Mouse (Mus musculus) liver, embryonic 14.5 days (tissue): ENCODE data around the gene Krt26. TPM values are rescaled to one million over a fixed set of nuclear protein-coding genes. Genes with fewer than 3 reads are reported as not detected.

Experiments used
- ATAC-seq: fragments of 200-750 bp; cut with Nextera tagmentation; 2 replicates; pipeline ENCODE4 v1.8.0; 2017; ENCODE audit warnings: moderate number of reproducible peaks, mild to moderate bottlenecking, moderate library complexity; ENCODE audit not compliant: insufficient read depth
- DNase-seq, 3 experiments: peaks; one replicate each; pipeline ENCODE4 v3.0.0-alpha.2; 2012 to 2013; ENCODE audit warnings: low read depth in 3 of 3, low spot score in 3 of 3
- H3K27ac ChIP-seq: fragments of 300-500 bp; sonication (generic); 2 replicates; pipeline ENCODE4 v1.5.1; 2014; ENCODE audit warnings: moderate library complexity, mild to moderate bottlenecking, control low read depth, inconsistent platforms
- H3K27me3 ChIP-seq: fragments of 300-500 bp; sonication (generic); 2 replicates; pipeline ENCODE4 v1.6.1; 2014; ENCODE audit warnings: mild to moderate bottlenecking, low read length, moderate library complexity; ENCODE audit not compliant: control insufficient read depth, insufficient read depth
- H3K36me3 ChIP-seq: fragments of 300-500 bp; sonication (generic); replicated peaks from 2 replicates; pipeline ENCODE4 v1.6.1; 2014; ENCODE audit warnings: low read depth; ENCODE audit not compliant: control insufficient read depth, insufficient read depth
- H3K4me1 ChIP-seq, 2 experiments: fragments of 200-500 bp in 1 of 2; fragments of 300-500 bp in 1 of 2; sonication (generic) in 1 of 2; replicated peaks; 2 replicates each; pipeline ENCODE4 v1.6.1; 2012 to 2014; ENCODE audit warnings: antibody characterized with exemption in 1 of 2, inconsistent platforms in 1 of 2, low read length in 1 of 2; ENCODE audit not compliant: control insufficient read depth in 2 of 2, insufficient read depth in 2 of 2
- H3K4me2 ChIP-seq: fragments of 300-500 bp; sonication (generic); 2 replicates; pipeline ENCODE4 v1.6.1; 2014; ENCODE audit warnings: low read depth, mild to moderate bottlenecking, control low read depth, moderate library complexity
- H3K4me3 ChIP-seq, 2 experiments: fragments of 200-500 bp in 1 of 2; fragments of 300-500 bp in 1 of 2; sonication (generic) in 1 of 2; 2 replicates each; pipeline ENCODE4 v1.5.1; 2012 to 2014; ENCODE audit warnings: low read depth in 2 of 2, low read length in 2 of 2, mild to moderate bottlenecking in 2 of 2, control low read depth in 1 of 2, inconsistent platforms in 1 of 2, moderate library complexity in 1 of 2; ENCODE audit not compliant: insufficient read depth in 1 of 2
- H3K9ac ChIP-seq: fragments of 300-500 bp; sonication (generic); replicated peaks from 2 replicates; pipeline ENCODE4 v1.6.1; 2014; ENCODE audit warnings: mild to moderate bottlenecking, control low read depth, moderate library complexity
- H3K9me3 ChIP-seq: fragments of 300-500 bp; sonication (generic); 2 replicates; pipeline ENCODE4 v1.6.1; 2016; ENCODE audit warnings: low read length, mixed read lengths; ENCODE audit not compliant: control insufficient read depth
- CTCF ChIP-seq: IDR thresholded peaks from 2 replicates; pipeline ENCODE4 v1.5.1; 2016; ENCODE audit warnings: antibody characterized with exemption, low read depth, control low read depth
- EP300 ChIP-seq: IDR thresholded peaks from 2 replicates; pipeline ENCODE4 v1.6.1; 2016; ENCODE audit warnings: antibody characterized with exemption, low read depth
- WGBS: fragments of 180-500 bp; shearing (Covaris S2); extraction: QIAGEN DNeasy Blood & Tissue Kit; methylation state at CpG from one replicate; pipeline ENCODE4 v1.1.7; 2014; ENCODE audit not compliant: insufficient replicate concordance; 5-methylcytosine and 5-hydroxymethylcytosine counted together
- polyA plus RNA-seq, 2 experiments: library from polyadenylated mRNA; depleted of rRNA in 1 of 2; stranded (reverse) in 1 of 2; unstranded in 1 of 2; fragments of >200 nt; fragmentation: Nextera tagmentation in 1 of 2; extraction: Ambion mirVana in 1 of 2; gene quantifications; 2 replicates each; pipeline versions ENCODE4 v1.2.1 to v1.2.3; 2012 to 2014

Gene Krt26
- polyA plus RNA-seq, 2 experiments, result not detected

GRCm38 (mm10) chr11:99369229-99369628 lies 31.5 kb upstream of the Krt26 start:
- TF ChIP-seq CTCF (peak; percentile 47), EP300 (no peak)
- Histone ChIP-seq H3K4me3 (no peak overlapping the region), H3K27me3 (no peaks in the 10 kb centered on the region), H3K9ac (no peak overlapping the region), H3K4me1 (no peaks in the 10 kb centered on the region), H3K36me3 (no peaks in the 10 kb centered on the region), H3K9me3 (no peaks in the 10 kb centered on the region), H3K4me2 (no peak overlapping the region), H3K27ac (no peak overlapping the region)
- DNase-seq (no peak), ATAC-seq (no peak)
- 15% methylated on average over 3 of the region's 3 CpGs for WGBS

- TF ChIP-seq EP300, result no peak
- peak; percentile 14; the same call in 1 of the 2 replicates for TF ChIP-seq CTCF
- Histone ChIP-seq H3K27me3 (no peaks in the 10 kb centered on the region), H3K36me3 (no peaks in the 10 kb centered on the region), H3K4me1 (no peaks in the 10 kb centered on the region), H3K9ac (no peak overlapping the region), H3K27ac (no peak overlapping the region), H3K4me2 (no peak overlapping the region), H3K4me3 (no peak overlapping the region), H3K9me3 (no peaks in the 10 kb centered on the region)
- no peak for DNase-seq
- no peak for ATAC-seq
- WGBS, result 36% methylated on average over 10 of the region's 10 CpGs
Measured at GRCm38 (mm10) chr11:99366791-99367190, 29.0 kb upstream of the Krt26 start.

GRCm38 (mm10) chr11:99364412-99364811 lies 26.6 kb upstream of the Krt26 start:
- ATAC-seq, result no peak
- Histone ChIP-seq H3K4me2 (no peak overlapping the region), H3K4me3 (no peak overlapping the region), H3K4me1 (no peaks in the 10 kb centered on the region), H3K27ac (no peak overlapping the region), H3K27me3 (no peaks in the 10 kb centered on the region), H3K36me3 (no peaks in the 10 kb centered on the region), H3K9ac (no peak overlapping the region), H3K9me3 (no peaks in the 10 kb centered on the region)
- TF ChIP-seq EP300 (no peak), CTCF (peak; percentile 69)
- 14% methylated on average over 9 of the region's 9 CpGs for WGBS
- DNase-seq, result no peak

GRCm38 (mm10) chr11:99361423-99361822 lies 23.7 kb upstream of the Krt26 start:
- no peak for TF ChIP-seq CTCF
- TF ChIP-seq EP300, result no peak
- 56% methylated on average over 8 of the region's 8 CpGs for WGBS
- ATAC-seq, result no peak
- Histone ChIP-seq H3K9me3 (no peaks in the 10 kb centered on the region), H3K27me3 (no peaks in the 10 kb centered on the region), H3K4me2 (no peak overlapping the region), H3K9ac (no peak overlapping the region), H3K27ac (no peak overlapping the region), H3K36me3 (no peaks in the 10 kb centered on the region), H3K4me1 (no peaks in the 10 kb centered on the region), H3K4me3 (no peak overlapping the region)
- no peak for DNase-seq

GRCm38 (mm10) chr11:99351004-99351403 lies 13.2 kb upstream of the Krt26 start, which contains the start of gene Krt27:
TSS of gene Krt27 (minus strand) at chr11:99351104.
- ATAC-seq (no peak), DNase-seq (no peak)
- Histone ChIP-seq H3K4me1 (no peaks in the 10 kb centered on the region), H3K36me3 (no peaks in the 10 kb centered on the region), H3K4me2 (no peak within 1 kb of the TSS), H3K27ac (no peak within 1 kb of the TSS), H3K9me3 (no peaks in the 10 kb centered on the region), H3K27me3 (no peaks in the 10 kb centered on the region), H3K4me3 (no peak within 1 kb of the TSS), H3K9ac (no peak within 1 kb of the TSS)
- 69% methylated on average over 12 of the region's 12 CpGs for WGBS
- TF ChIP-seq EP300 (no peak), CTCF (no peak)
